Mouse (Mus musculus) CD4-positive, CD25-positive, alpha-beta regulatory T cell, adult 2 months (primary cell): ENCODE results near the gene Pnpla7.

Source experiments
- DNase-seq: peaks from one replicate; pipeline ENCODE4 v3.0.0-alpha.2; 2012; ENCODE audit warnings: low read depth, low spot score

Pnpla7 gene

GRCm38 (mm10) chr2:25066552-25066951 lies 90.7 kb downstream of the Pnpla7 start:
- DNase-seq: no peak

DNA sequence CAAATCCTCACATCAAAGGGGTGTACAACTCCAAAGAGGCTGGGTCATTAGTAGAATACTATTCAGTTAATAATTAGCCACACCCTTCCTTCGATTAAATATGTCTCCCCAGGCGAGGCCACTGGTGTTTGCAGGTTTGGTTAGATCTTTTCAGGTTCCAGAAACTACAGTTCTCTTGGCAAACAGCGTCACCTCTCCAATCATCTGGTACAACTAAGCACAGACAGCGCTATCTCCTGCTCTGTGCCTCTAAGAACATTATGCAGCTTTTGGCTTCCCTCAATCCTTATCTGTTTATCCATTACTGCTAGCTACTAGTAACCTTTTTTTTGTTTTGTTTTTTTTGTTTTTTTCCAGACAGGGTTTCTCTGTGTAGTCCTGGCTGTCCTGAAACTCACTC lies 93.7 kb downstream of the Pnpla7 start:
- DNase-seq: no peak

DNA sequence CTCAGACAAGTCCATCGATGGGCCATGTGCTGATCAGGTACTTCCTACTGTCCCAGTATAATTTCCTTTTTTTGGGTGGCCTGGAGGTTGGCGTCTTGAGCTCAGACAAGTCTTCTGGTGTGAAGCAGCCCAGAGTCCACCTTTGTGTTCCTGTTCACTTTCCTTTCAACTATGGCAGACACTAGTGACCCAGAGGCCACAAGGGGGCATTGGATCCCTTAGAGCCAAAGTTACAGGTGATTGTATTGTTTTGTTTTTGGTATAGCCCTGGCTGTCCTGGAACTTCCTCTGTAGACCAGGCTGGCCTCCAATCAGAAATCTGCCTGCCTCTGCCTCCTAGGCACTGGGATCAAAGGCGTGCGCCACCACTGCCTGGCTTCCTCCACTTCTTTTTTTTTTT lies 96.6 kb downstream of the Pnpla7 start:
- peak; percentile 31 for DNase-seq

DNA sequence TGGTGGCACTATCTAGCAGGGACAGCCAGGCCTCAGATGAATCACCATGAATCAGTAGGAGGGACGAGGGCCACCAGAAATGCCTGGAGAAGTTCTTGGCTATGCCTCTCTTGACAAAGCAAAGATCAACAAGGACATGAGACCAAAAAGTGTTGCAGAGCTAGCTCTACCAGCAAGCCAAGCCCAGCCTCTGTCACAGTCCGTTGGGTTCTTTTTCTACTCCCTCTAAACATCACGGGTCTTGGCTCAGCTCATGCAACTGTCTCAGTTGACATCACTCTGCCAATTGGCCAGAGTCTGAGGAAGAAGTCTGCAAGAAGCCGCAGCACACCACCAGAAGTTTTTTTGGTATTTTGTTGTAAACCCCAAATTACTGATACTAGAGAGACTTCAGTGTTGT lies 99.7 kb downstream of the Pnpla7 start:
- no peak for DNase-seq

GRCm38 (mm10) chr2:25078967-25079366 lies 103.1 kb downstream of the Pnpla7 start:
- no peak for DNase-seq

DNA sequence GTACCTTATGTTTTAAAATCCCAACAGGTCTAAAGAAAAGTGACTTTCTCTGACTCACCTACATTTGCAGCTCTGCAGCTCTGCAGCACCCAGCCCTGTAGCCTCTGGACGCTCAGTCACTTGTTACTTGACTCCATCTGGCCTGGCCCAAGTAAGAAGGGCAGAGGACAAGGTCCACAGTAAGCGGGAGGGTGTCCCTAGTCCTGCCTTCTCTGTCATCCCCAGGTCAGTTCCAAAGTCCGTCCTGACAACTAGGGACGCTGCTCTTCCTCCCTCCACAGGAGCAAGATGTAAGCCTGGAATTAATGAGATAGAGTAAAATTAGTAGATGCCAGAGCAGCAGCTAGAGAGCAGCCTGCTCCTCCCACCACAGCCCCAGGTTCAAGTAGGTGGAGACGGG lies 104.2 kb downstream of the Pnpla7 start, which contains the start of gene Entpd8:
Gene Entpd8, plus strand, starts transcription at position 229 of the 400 bp plus-strand sequence.
- no peak for DNase-seq

DNA sequence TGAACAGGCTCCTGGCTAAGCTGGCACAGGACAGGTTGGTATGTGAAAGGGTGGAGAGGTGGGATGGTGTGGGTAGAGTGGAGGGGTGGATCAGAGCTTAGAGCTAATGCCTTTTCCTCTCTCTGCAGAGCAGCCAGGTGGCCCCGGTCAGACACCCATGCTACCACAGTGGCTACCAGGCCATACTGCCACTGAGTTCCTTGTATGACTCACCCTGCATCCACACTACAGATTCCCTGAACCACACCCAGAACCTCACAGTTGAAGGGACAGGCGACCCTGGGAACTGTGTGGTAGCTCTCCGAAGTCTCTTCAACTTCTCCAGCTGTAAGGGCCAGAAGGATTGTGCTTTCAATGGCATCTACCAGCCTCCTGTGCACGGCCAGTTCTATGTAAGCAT lies 107.9 kb downstream of the Pnpla7 start:
- no peak for DNase-seq

GRCm38 (mm10) chr2:25085571-25085970 lies 109.7 kb downstream of the Pnpla7 start:
- DNase-seq: no peak

- no peak for DNase-seq
These were observed 112.0 kb downstream of the Pnpla7 start for GRCm38 (mm10) chr2:25087842-25088241.

DNA sequence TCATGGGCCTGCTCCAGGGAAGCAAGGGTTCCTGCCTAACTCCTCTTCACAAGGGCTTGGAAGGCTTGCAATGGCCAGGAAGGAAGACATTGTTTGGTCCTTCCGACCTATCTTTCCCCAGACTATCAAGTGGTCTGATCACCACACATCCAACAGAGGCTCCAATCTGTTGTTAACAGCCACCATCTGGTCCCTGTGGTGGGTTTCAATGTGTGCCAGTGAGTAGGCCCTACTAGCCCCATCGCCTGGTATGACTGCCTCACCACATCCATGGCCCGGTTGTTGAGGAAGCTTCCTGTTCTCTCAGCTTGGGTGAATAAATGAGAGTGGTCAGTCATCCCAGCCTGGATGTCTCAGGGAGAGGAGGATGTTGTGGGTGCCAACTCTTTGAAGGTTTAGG lies 112.8 kb downstream of the Pnpla7 start:
- no peak for DNase-seq

- no peak for DNase-seq
These were observed 118.9 kb downstream of the Pnpla7 start for GRCm38 (mm10) chr2:25094785-25095108.

- DNase-seq: peak; percentile 76
These were observed 119.4 kb downstream of the Pnpla7 start, which contains the start of gene Noxa1 for GRCm38 (mm10) chr2:25095109-25095850. TSS of gene Noxa1 (minus strand) at chr2:25095149.

DNA sequence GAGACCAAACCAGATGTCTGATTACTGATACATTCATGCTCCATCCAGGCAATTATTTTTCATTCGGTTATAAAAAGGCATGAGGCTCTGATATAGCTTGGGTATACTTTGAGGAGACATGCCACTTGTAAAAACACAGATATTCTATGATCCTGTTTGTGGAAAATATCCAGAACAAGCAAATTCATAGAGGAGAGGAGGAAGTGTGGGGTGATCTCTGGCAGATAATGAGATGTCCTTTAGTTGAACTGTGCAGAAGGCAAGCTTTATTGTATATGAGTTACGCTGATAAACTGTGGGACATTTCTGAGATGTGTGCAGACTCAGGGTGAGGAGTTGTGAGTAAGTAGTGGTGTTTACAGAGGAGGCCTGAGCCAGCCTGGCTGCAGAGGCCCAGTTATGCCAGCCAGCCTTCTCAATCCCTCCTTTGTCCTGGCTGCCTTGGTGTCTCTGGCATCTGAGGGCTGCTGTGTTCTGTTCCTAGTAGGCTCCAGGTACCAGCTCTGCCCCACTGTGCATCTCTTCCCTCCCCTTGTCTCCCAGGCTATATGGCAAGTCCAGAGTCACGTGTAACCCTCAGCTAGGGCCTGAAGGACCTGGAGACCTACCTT lies 122.3 kb downstream of the Pnpla7 start:
- no peak for DNase-seq

- DNase-seq: peak; percentile 34
These were observed 123.1 kb downstream of the Pnpla7 start for GRCm38 (mm10) chr2:25098956-25099355.

- DNase-seq: peak; percentile 41
These were observed 123.9 kb downstream of the Pnpla7 start for GRCm38 (mm10) chr2:25099703-25100102.
